Mouse (Mus musculus) ES-Bruce4 (cell line): ENCODE results near the gene Hoxb1. TPM values are rescaled to one million over a fixed set of nuclear protein-coding genes. Genes with fewer than 3 reads are reported as not detected.

Experiments
- H3K27ac ChIP-seq: 2 replicates; pipeline ENCODE4 v1.5.1; 2012; ENCODE audit warnings: low read length, inconsistent platforms; ENCODE audit not compliant: insufficient read depth
- H3K27me3 ChIP-seq: 2 replicates; pipeline ENCODE4 v1.6.1; 2012; ENCODE audit warnings: mild to moderate bottlenecking, low read length, inconsistent platforms; ENCODE audit not compliant: control insufficient read depth, poor library complexity, insufficient read depth, severe bottlenecking
- H3K36me3 ChIP-seq: 2 replicates; pipeline ENCODE4 v1.6.1; 2012; ENCODE audit warnings: inconsistent platforms, mild to moderate bottlenecking, low read length, moderate library complexity; ENCODE audit not compliant: control insufficient read depth, poor library complexity, insufficient read depth, severe bottlenecking
- H3K4me1 ChIP-seq: one replicate; pipeline ENCODE4 v1.8.1; 2011; ENCODE audit warnings: low read length; ENCODE audit not compliant: control insufficient read depth, insufficient read depth
- H3K4me3 ChIP-seq: 2 replicates; pipeline ENCODE4 v1.5.1; 2011; ENCODE audit warnings: low read depth, mild to moderate bottlenecking, low read length
- H3K9ac ChIP-seq: 2 replicates; pipeline ENCODE4 v1.6.1; 2012; ENCODE audit warnings: low read depth, mild to moderate bottlenecking, inconsistent platforms; ENCODE audit not compliant: poor library complexity, severe bottlenecking
- H3K9me3 ChIP-seq: replicated peaks from 2 replicates; pipeline ENCODE4 v1.6.1; 2012; ENCODE audit warnings: mild to moderate bottlenecking, low read length, inconsistent platforms; ENCODE audit not compliant: control insufficient read depth, poor library complexity, insufficient read depth, severe bottlenecking
- CTCF ChIP-seq: IDR thresholded peaks from one replicate; pipeline ENCODE4 v1.8.1; 2011; ENCODE audit warnings: low read depth, low read length
- EP300 ChIP-seq: IDR thresholded peaks from 2 replicates; pipeline ENCODE4 v1.6.1; 2011; ENCODE audit warnings: low read depth, low read length; ENCODE audit not compliant: insufficient read depth
- POLR2A ChIP-seq: IDR thresholded peaks from one replicate; pipeline ENCODE4 v1.8.1; 2011; ENCODE audit warnings: low read length; ENCODE audit not compliant: insufficient read depth
- polyA plus RNA-seq: library from polyadenylated mRNA; stranded (reverse); fragments of >200 nt; gene quantifications from 2 replicates; pipeline ENCODE4 v1.2.4, GENCODE M21; 2011; ENCODE audit warnings: low read depth; ENCODE audit not compliant: missing spikeins, insufficient read depth, insufficient read length

Hoxb1 gene
- polyA plus RNA-seq, 1 experiment = not detected

DNA sequence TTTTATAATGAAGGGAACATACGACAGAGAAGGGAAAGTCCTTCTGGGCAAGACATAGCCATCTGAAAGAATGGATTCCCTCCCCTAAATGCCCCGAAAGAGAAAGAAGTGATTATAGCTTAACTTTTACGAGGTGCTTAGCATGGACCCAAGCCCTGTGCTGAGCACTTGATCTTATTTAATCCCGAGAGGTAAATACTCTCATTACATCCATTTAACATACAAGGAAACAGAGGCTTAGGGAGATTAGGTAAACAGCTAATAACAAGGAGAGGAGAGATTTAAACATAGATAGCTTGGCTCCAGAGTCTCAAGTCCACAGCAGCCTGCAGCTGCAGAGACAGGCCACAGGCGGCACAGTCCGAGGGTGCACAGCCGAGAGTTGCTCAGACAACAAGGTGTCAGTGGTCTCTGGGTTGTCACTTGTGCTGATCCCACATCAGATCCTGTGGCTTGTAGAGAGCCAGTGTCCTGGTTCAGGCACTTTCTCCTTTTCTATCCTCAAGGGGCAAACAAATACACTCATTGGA is 32.3 kb downstream of the Hoxb1 start:
- Histone ChIP-seq H3K27me3 (no peaks in the 10 kb centered on the region), H3K4me3 (no peak overlapping the region), H3K9me3 (no peaks in the 10 kb centered on the region), H3K9ac (no peak overlapping the region), H3K36me3 (no peaks in the 10 kb centered on the region), H3K27ac (no peak overlapping the region), H3K4me1 (no peaks in the 10 kb centered on the region)
- TF ChIP-seq POLR2A (no peak), EP300 (no peak), CTCF (no peak)

DNA sequence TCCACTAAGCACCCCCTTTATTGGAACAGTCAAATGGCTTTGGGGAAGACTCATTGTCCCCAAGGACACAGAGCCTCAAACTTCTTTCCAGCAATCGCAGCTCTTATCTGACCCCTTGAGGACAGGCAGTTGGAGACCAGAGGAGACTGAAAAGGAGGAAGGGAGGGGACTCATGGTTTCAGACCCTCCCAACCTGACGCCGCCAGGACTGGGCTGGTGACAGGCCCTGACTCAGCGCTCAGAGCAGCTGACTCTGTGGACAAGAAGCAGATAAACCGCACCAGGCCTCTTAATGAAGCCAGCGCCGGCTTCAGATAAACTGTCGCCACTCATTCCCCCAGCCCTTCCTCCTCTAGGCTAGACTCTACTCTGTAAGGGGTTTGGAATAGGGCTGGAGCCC is 34.4 kb downstream of the Hoxb1 start:
- no peaks in the 10 kb centered on the region for H3K9me3 ChIP-seq
- no peak overlapping the region for H3K9ac ChIP-seq
- TF ChIP-seq POLR2A = no peak
- TF ChIP-seq EP300 = no peak
- no peak for TF ChIP-seq CTCF
- H3K27me3 ChIP-seq = no peaks in the 10 kb centered on the region
- no peak overlapping the region for H3K4me3 ChIP-seq
- no peak overlapping the region for H3K27ac ChIP-seq
- no peaks in the 10 kb centered on the region for H3K36me3 ChIP-seq
- no peaks in the 10 kb centered on the region for H3K4me1 ChIP-seq

DNA sequence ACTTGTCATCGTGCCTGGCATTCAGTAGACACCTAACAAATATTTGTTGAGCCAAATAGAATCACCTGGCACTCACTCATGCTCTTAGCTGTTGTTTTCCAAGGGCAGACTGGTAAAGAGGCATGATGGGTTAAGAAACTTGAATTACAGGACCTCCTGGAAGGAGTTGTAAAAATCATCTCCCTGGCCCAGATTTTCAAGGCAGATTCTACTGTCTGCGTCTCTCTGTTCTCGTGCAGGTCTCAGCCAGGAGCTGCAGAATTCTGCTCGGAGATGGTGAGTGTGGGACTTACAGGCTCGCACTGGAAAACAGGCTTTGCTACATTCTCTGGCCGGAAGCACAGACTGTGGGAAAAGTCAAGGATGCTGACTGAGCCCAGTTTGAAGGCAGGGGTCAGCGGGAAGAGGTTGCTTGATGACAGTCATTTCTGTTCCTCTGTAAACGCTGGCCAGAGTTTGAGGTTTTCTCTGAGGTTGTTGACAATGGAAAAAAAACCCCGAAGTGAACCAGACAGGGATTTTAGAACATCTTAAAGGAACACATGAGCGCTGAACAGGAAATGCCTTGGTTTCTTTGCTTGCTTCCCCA is 38.6 kb downstream of the Hoxb1 start:
- H3K27ac ChIP-seq = no peak overlapping the region
- H3K4me3 ChIP-seq = no peak overlapping the region
- H3K9ac ChIP-seq = no peak overlapping the region
- no peak for TF ChIP-seq POLR2A
- no peak for TF ChIP-seq CTCF
- TF ChIP-seq EP300 = no peak
- H3K9me3 ChIP-seq = no peaks in the 10 kb centered on the region
- H3K36me3 ChIP-seq = no peaks in the 10 kb centered on the region
- peaks cover 2% of the 10 kb centered on the region for H3K4me1 ChIP-seq
- peaks cover 9% of the 10 kb centered on the region; the same call in 1 of the 2 replicates for H3K27me3 ChIP-seq

DNA sequence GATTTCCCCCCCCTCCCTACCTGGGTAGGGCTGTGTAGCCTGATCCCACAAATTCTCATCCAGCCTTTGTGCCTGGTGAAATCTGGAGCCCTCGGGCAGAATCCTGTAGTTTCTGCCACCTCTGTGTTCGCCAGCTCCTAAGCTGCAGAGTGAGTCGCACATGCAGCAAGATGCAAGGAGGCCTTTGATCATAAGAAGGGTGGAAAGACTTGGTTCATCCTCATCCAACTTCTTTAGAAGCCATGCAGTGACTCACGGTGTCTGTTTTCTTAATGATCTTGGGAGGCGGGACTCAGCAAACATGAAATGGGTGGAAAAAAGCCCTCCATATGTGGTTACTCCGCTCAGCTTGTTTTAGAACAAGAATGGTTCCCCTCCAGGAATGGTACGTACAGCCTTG is 39.3 kb downstream of the Hoxb1 start:
- Histone ChIP-seq H3K9me3 (no peaks in the 10 kb centered on the region), H3K27me3 (peaks cover 9% of the 10 kb centered on the region; the same call in 1 of the 2 replicates), H3K9ac (no peak overlapping the region), H3K4me3 (no peak overlapping the region), H3K27ac (no peak overlapping the region), H3K36me3 (no peaks in the 10 kb centered on the region), H3K4me1 (peaks cover 2% of the 10 kb centered on the region)
- TF ChIP-seq POLR2A (no peak), CTCF (no peak), EP300 (no peak)

DNA sequence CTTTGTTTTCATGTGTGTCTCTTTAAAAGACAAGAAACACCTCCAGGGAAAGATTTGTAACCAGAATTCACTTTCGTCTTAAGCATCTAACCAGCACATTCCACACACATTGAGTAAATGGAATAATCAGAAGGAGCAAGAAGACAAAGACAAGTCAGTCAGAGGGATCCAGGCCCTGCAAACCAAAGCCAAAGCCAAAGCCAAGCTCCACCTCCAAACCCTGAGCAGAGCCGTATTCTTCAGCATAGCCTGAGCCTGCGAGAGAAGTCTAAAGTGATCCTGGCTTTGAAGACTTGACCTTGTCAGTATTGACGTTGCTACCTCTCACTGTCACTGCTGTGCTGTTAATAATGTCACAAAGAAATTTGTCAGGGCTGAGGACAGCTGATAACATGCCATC is 40.0 kb downstream of the Hoxb1 start:
- TF ChIP-seq EP300 (no peak), POLR2A (no peak), CTCF (no peak)
- Histone ChIP-seq H3K9me3 (no peaks in the 10 kb centered on the region), H3K27ac (no peak overlapping the region), H3K4me1 (peaks cover 2% of the 10 kb centered on the region), H3K4me3 (no peak overlapping the region), H3K9ac (no peak overlapping the region), H3K36me3 (no peaks in the 10 kb centered on the region), H3K27me3 (peaks cover 9% of the 10 kb centered on the region; the same call in 1 of the 2 replicates)
